Mouse (Mus musculus) limb, embryonic 11.5 days (tissue): ENCODE measurements at regions not wholly inside any gene's neighbourhood (a gene's known extent, or its start where the extent isn't known, plus 50 kb on each side); places are given as distances from the start of the nearest gene placed in this dataset.
"Not testable (repeated sequence)": the region's sequence is repeated elsewhere in the genome, so short reads cannot be mapped to it uniquely, and the experiment has no call there.

Experiments
- ATAC-seq: fragments of 200-750 bp; cut with Nextera tagmentation; 2 replicates; pipeline ENCODE4 v1.8.0; 2017; ENCODE audit warnings: low read depth; ENCODE audit not compliant: insufficient number of reproducible peaks, low FRiP score, low TSS enrichment
- DNase-seq: peaks from one replicate; pipeline ENCODE4 v3.0.0-alpha.2; 2015; ENCODE audit warnings: low spot score
- H3K27ac ChIP-seq: fragments of 300-500 bp; sonication (generic); replicated peaks from 2 replicates; pipeline ENCODE4 v1.5.1; 2014; ENCODE audit warnings: low read depth, mild to moderate bottlenecking, low read length
- H3K27me3 ChIP-seq: fragments of 300-500 bp; sonication (generic); 2 replicates; pipeline ENCODE4 v1.6.1; 2014; ENCODE audit warnings: mild to moderate bottlenecking, low read length, mixed read lengths; ENCODE audit not compliant: control insufficient read depth, insufficient read depth
- H3K36me3 ChIP-seq: fragments of 300-500 bp; sonication (generic); 2 replicates; pipeline ENCODE4 v1.6.1; 2014; ENCODE audit warnings: mild to moderate bottlenecking, low read length, moderate library complexity, mixed read lengths; ENCODE audit not compliant: control insufficient read depth, insufficient read depth
- H3K4me1 ChIP-seq: fragments of 300-500 bp; sonication (generic); 2 replicates; pipeline ENCODE4 v1.6.1; 2014; ENCODE audit warnings: low read length, mixed read lengths; ENCODE audit not compliant: control insufficient read depth, insufficient read depth
- H3K4me2 ChIP-seq: fragments of 300-500 bp; sonication (generic); 2 replicates; pipeline ENCODE4 v1.6.1; 2014; ENCODE audit warnings: low read depth, mild to moderate bottlenecking, moderate library complexity; ENCODE audit not compliant: severe bottlenecking
- H3K4me3 ChIP-seq: fragments of 300-500 bp; sonication (generic); 2 replicates; pipeline ENCODE4 v1.5.1; 2014; ENCODE audit warnings: low read depth, low read length
- H3K9ac ChIP-seq: fragments of 300-500 bp; sonication (generic); 2 replicates; pipeline ENCODE4 v1.6.1; 2014; ENCODE audit warnings: mild to moderate bottlenecking, low read length
- H3K9me3 ChIP-seq: fragments of 300-500 bp; sonication (generic); 2 replicates; pipeline ENCODE4 v1.6.1; 2016; ENCODE audit warnings: low read length; ENCODE audit not compliant: control insufficient read depth
- WGBS: fragments of 180-500 bp; shearing (Covaris S2); extraction: QIAGEN DNeasy Blood & Tissue Kit; methylation state at CpG from one replicate; pipeline ENCODE4 v1.1.7; 2014; 5-methylcytosine and 5-hydroxymethylcytosine counted together

DNA sequence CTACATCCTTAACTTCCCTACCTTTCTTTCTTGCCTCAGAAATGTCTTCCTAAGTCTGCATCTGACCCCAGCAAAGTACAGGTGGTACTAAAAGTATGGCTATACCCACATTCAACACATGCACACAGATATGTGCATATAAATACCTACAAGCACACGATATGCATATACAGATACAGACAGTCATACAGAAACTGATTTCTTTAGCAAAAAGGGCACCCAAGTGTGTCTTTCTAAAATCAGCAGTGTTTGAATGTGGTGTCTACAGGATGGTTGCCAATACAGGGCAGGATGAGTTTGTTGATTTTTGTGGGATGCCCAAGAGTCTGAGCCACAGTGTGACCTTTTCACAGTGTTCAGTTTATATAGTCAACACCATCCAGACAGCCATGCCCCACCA is 67.0 kb upstream of the Klf13 start:
- no peaks in the 10 kb centered on the region for H3K36me3 ChIP-seq
- H3K4me2 ChIP-seq: no peak overlapping the region
- WGBS: 96% methylated on average over 1 of the region's 1 CpGs
- no peak overlapping the region for H3K27ac ChIP-seq
- ATAC-seq (no peak), DNase-seq (no peak)
- no peaks in the 10 kb centered on the region for H3K9me3 ChIP-seq
- no peaks in the 10 kb centered on the region for H3K4me1 ChIP-seq
- no peak overlapping the region for H3K9ac ChIP-seq
- H3K4me3 ChIP-seq: no peak overlapping the region
- no peaks in the 10 kb centered on the region for H3K27me3 ChIP-seq

DNA sequence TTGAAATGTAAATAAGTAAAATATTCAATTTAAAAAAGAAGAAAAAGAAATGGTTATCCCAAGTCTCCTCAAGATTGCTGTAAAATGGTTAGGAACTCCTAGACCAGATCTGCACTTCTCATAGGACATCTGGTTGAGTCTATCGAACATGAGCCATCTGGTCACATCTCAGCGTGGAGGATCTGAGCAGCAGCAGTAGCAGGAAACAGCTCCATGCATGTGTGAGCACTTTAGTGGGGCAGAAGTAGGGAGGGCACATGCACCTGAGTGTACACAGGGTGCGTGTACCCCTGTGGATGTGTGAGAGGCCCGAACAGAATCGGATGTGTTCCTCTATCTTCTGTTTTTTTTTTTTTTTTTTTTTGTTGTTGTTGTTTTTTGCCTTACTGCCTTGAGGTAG is 65.2 kb upstream of the Klf13 start:
- no peak overlapping the region for H3K27ac ChIP-seq
- no peaks in the 10 kb centered on the region for H3K27me3 ChIP-seq
- DNase-seq: no peak
- no peak overlapping the region for H3K4me3 ChIP-seq
- no peaks in the 10 kb centered on the region for H3K4me1 ChIP-seq
- H3K4me2 ChIP-seq: no peak overlapping the region
- no peak for ATAC-seq
- no peaks in the 10 kb centered on the region for H3K9me3 ChIP-seq
- 86% methylated on average over 5 of the region's 5 CpGs for WGBS
- no peaks in the 10 kb centered on the region for H3K36me3 ChIP-seq
- no peak overlapping the region for H3K9ac ChIP-seq

DNA sequence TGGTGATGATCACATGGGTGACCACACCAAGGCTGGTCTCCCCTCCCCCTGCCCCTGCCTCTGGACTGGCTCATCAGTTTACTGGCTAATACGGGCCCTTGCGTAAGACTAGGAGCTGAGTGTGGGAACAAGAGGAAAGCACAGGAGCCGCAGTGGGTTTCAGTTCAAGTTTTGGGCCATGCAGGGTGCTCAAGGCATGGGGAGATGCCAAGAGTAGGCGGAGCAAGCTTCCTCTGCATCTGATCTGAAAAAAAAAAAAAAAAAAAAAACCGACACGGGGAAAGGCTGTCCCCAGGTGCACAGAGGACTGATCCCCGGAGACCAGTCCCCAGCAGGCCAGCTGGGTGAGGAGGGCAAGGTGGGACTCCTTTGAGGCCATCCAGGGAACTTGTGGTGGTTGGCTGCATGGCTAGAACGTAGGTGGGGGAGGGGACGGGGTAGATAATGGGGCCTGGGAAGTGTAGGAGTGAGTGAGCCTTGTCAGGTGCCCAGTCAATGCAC is 62.9 kb upstream of the Klf13 start:
- DNase-seq (no peak), ATAC-seq (0 out of 2 replicates have a peak, but pooled peaks have one; percentile 39)
- Histone ChIP-seq H3K9ac (no peak overlapping the region), H3K4me3 (no peak overlapping the region), H3K4me1 (no peaks in the 10 kb centered on the region), H3K27me3 (no peaks in the 10 kb centered on the region), H3K36me3 (no peaks in the 10 kb centered on the region), H3K27ac (no peak overlapping the region), H3K9me3 (no peaks in the 10 kb centered on the region), H3K4me2 (no peak overlapping the region)
- WGBS: 54% methylated on average over 9 of the region's 9 CpGs

DNA sequence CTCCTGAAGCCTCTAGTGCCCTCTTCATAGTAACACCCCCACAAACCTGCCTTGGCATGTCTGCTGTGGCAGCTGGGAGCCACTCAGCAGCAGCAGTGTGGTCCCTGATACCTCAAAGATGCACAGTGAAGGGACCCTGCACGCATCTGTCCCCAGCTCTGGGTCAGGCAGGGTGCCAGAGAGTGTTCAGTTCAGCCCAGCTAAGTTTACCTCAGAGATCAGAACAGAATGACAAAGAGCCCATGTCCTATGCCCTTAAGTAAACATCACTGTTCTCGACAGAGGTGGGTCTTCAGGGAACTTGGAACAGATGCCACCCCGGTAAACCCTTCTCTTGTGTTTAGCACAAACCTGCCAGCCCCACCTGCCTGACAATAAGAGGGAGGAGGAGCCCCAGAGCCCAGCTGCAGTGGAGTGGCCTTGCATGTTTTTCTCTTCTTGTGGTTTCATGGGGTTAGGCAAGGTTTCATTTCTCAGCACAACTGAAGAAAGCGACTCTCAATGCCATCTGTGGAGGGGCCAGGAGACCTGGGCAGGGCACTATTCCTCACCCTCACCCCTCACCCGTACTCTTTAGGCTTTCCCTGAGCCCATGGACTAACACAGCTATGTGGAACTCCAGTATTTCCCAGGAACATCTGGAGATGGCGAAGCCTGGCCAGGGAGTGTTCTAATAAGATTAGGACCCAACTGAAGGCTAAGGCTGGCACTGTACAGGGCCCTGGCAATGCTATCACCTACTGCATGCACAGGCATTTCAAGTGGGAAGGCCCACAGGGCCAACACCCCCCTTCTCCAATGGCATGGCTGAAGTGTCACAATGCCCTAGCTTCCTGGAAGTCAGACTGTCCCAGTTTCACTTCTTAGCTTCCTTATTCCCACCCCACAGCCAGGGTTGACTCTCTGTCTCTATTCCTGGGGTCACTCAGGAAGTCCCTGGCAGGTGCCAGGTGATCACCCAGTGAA is 60.6 kb upstream of the Klf13 start:
- H3K36me3 ChIP-seq: no peaks in the 10 kb centered on the region
- WGBS: 65% methylated on average over 6 of the region's 6 CpGs
- no peak overlapping the region for H3K9ac ChIP-seq
- H3K27me3 ChIP-seq: no peaks in the 10 kb centered on the region
- H3K27ac ChIP-seq: no peak overlapping the region
- no peak overlapping the region for H3K4me3 ChIP-seq
- no peaks in the 10 kb centered on the region for H3K9me3 ChIP-seq
- H3K4me1 ChIP-seq: no peaks in the 10 kb centered on the region
- H3K4me2 ChIP-seq: no peak overlapping the region
- ATAC-seq: no peak
- DNase-seq: no peak

DNA sequence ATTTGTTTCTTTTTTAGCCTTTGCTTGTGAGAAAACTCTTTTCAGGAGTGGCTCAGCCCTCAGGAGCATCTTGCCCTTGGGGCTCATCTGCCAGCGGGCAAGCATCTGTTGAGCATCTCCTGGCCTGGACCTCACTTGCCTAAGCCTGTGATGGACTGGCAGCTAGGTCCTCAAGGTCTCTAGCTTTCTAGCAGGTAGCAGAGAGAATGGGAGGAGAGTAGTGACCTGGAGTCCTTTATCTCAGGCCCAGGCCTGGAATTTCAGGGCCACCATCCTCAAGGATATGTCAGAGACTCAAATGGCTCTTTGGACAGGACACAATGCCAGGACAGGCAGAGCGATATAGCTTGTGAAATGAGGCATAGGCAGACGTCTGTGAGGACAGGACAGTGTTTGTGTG is 59.3 kb upstream of the Klf13 start:
- DNase-seq (no peak), ATAC-seq (no peak)
- no peak overlapping the region for H3K9ac ChIP-seq
- H3K36me3 ChIP-seq: no peaks in the 10 kb centered on the region
- H3K27me3 ChIP-seq: no peaks in the 10 kb centered on the region
- H3K4me1 ChIP-seq: no peaks in the 10 kb centered on the region
- no peak overlapping the region for H3K4me3 ChIP-seq
- H3K27ac ChIP-seq: no peak overlapping the region
- 92% methylated on average over 3 of the region's 3 CpGs for WGBS
- no peak overlapping the region for H3K4me2 ChIP-seq
- H3K9me3 ChIP-seq: no peaks in the 10 kb centered on the region

DNA sequence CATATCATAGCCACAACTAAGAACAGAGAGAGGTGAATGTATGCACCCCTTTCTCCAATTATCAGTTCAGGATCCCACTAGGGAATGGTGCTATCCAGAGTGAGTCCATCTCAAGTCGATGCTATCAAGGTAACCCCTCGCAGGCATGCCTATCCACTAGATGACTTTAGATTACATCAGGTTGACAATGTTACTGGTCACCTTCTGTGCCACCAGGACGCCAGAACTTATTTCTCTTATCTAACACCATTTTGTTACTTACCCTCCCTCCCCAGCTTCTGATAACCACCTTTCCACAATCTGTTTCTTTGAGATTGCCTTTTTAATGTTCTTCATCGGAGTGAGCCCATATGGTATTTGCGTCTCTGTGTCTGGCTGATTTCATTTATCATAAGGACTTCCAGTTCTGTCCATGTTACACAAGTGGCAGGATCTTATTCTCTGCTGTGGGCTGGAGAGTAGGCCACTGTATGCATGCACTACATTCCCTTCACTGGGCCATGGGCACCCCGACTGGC is 57.9 kb upstream of the Klf13 start:
- DNase-seq (no peak), ATAC-seq (no peak)
- no peak overlapping the region for H3K4me2 ChIP-seq
- no peaks in the 10 kb centered on the region for H3K4me1 ChIP-seq
- H3K4me3 ChIP-seq: no peak overlapping the region
- no peaks in the 10 kb centered on the region for H3K9me3 ChIP-seq
- 87% methylated on average over 6 of the region's 6 CpGs for WGBS
- no peak overlapping the region for H3K27ac ChIP-seq
- no peaks in the 10 kb centered on the region for H3K27me3 ChIP-seq
- H3K9ac ChIP-seq: no peak overlapping the region
- no peaks in the 10 kb centered on the region for H3K36me3 ChIP-seq

DNA sequence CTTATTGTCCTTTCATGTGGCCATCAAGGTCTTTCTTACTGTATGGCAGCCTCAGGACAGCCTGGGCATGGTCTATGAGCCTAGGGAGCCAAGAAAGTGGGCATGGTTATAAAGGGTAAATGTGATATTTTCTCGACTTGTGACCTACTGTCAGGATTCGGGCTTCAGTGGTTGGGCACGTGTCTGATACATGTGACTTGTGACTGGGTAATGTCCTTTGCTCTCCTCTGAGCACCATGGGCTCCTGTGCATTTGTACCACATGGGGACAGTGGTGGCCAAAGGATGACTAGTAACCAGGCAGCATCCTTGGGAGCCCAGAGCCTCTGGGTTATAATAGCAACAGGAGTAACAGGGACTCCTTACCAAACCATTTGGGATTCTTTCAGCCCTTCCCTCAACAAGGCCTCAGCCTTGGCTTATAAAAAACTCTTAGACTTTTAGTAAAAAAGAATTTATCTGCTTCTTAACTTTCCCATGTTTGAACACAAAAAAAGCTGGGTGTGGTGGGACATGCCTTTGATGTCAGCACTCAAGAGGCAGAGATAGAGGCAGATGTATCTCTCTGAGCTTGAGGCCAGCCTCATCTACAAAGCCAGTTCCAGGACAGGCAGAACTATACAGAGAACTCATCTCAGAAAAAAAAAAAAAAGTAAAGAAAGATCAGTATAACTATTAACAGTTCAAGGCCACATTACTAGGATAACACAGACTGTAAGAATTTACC is 56.7 kb upstream of the Klf13 start:
- H3K9me3 ChIP-seq: no peaks in the 10 kb centered on the region
- no peak overlapping the region for H3K9ac ChIP-seq
- H3K27ac ChIP-seq: no peak overlapping the region
- H3K4me2 ChIP-seq: no peak overlapping the region
- H3K27me3 ChIP-seq: no peaks in the 10 kb centered on the region
- no peak overlapping the region for H3K4me3 ChIP-seq
- DNase-seq (no peak), ATAC-seq (no peak)
- H3K36me3 ChIP-seq: no peaks in the 10 kb centered on the region
- H3K4me1 ChIP-seq: no peaks in the 10 kb centered on the region
- 90% methylated on average over 3 of the region's 3 CpGs for WGBS

DNA sequence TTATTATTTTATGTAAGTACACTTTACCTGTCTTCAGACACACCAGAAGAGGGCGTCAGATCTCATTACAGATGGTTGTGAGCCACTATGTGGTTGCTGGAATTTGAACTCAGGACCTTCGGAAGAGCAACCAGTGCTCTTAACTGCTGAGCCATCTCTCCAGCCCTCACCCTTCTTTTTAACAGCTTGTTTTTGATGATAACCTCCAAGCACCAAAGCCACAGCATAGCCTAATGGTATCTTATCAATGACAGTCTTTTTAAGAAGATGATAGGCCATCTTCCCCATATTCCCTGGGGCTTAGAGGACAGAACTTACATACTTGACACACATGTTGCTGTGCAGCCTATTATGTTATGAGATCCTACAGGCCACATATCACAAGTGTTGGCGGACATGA is 56.1 kb upstream of the Klf13 start:
- not testable (repeated sequence) for H3K27ac ChIP-seq, H3K9me3 ChIP-seq, H3K27me3 ChIP-seq, H3K4me1 ChIP-seq, DNase-seq, H3K4me3 ChIP-seq, H3K4me2 ChIP-seq, H3K36me3 ChIP-seq, ATAC-seq, H3K9ac ChIP-seq
- 76% methylated on average over 3 of the region's 3 CpGs for WGBS
